Mouse (Mus musculus) heart, postnatal 25 days (tissue): Measurements from ENCODE around the gene Slc9a9. TPM values are rescaled to one million over a fixed set of nuclear protein-coding genes. Genes with fewer than 3 reads are reported as not detected.
"Not testable (repeated sequence)": the region's sequence is repeated elsewhere in the genome, so short reads cannot be mapped to it uniquely, and the experiment has no call there.

Experiments used
- DNase-seq: peaks from one replicate; pipeline ENCODE4 v3.0.0; 2022; ENCODE audit warnings: low spot score
- intact Hi-C: fragments of 180-260 bp; cut with DNase I; formaldehyde crosslinking; loops from one replicate; pipeline ENCODE4 v1.15.1; 2025
- total RNA-seq, 2 experiments: library from RNA; stranded (reverse); gene quantifications; 2 replicates each; pipeline ENCODE4 v1.2.3; 2021

Slc9a9 gene
- 1 to 10 TPM; 2.2 to 2.6 TPM for total RNA-seq

DNA sequence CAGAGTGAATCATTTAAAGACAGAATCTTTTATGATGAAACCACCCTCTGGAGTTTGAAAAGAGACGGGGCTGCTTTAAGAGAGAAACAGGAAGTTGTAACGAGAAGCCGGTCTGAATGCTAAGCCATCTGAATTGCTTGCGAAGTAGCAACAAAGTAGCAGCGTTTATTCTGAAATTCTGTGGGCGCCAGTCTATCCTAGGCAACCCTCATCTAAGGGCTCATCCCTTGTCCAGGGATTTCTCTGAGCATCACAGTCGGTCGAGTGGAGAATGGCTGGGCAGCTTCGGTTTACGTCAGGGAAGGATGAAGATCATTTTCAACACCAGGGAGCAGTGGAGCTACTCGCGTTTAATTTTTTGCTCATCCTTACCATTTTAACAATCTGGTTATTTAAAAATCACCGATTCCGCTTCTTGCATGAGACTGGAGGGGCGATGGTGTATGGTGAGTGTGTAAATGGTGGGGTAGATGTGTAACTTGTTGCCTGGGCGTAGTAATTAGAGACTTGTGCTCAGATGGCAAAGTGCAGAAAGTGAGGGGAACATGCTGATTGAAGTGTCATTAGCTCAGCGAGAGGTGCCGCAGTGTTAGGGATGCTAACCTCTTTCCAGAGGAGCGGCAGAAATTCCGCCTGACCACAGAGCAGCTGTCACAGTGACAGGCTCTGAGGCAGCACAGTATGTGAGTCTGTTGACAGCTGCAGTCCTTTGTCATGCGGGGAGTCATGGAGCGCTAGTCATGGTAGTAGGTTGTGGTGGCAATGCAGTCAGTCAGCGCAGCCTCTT lies at the start of gene Slc9a9:
Gene Slc9a9 (plus strand): TSS at position 119 of the 787 bp plus-strand sequence.
- no peak for DNase-seq

DNA sequence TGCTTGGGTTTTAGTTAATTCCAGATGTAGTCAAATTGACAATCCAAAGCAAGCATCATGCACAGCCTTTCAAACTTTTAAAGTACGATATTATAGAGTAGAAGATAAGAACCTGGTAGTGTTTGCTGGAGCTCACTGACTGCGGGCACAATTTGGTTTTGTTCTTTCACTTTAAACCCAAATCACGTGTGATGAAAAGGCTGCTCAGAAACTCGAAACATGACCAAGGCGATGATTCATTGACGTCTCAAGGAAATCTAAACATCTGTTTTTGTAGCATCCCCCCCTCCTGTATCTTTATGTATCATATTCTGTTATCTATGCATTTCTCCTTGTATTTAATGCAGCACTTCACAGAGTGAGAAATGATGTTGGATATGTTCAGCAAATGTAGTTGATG lies 49.4 kb upstream of the Slc9a9 start:
- intact Hi-C loops = no loop called here
- no peak for DNase-seq

More for the DNA sequence above, at the start of gene Slc9a9:
- intact Hi-C loops = no loop called here

DNA sequence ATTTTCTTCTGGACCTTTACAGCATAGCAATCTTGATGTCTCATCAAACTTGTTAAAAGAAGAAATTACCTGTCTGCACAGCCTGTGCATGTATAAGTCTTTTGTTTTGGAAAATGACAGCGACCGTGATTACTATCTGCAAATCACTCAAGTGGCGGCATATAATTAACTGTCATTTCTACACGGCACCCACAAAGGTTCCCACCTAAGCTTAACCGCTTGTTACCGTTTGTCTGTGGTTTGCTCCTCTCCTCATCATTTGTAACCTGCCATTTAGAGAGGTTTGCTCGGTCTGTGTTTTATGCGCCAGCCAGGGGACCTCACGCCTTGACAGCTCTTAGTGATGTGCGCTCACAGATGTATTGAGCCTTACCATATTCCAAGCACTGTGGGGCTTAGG lies 48.9 kb upstream of the Slc9a9 start:
- DNase-seq = no peak
- intact Hi-C loops = no loop called here

DNA sequence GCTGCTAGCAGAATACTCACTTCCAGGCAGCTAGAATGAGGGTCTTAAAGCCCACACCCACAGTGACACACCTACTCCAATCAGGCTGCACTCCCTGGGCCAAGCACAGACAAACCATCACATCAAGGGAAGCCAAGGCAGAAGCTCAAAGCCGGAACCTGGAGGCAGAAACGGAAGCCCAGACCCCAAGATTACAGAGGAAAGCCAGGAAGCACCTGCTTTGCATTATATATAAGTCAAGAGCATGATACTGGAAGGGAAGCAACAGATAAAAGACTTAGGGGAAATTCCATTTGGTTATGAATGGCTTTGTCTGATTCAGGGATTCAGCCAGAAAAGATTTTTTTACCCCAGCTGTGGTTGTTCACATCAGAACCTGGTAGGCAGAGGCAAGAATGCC lies 47.8 kb upstream of the Slc9a9 start:
- intact Hi-C loops = no loop called here
- no peak for DNase-seq

DNA sequence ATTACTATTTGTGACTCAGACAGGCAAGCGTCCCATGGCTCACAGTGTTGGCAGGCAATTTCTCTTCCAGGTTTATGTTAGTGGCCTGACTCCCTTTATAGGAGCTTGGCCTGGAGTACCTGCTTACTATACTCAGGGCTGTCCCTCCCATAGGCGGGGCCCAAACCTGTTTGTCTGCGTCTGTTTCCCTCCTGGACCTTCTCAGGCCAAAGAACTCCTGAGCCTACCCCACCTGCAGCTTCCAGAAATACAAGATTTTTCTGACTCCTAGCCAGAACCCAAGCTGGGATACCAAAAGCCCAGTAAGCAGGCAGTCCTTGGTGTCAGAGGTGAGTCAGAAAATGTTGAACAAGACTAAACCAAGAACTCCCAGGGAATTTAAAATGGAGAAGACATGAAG lies 43.0 kb upstream of the Slc9a9 start:
- DNase-seq = no peak
- intact Hi-C loops = no loop called here

DNA sequence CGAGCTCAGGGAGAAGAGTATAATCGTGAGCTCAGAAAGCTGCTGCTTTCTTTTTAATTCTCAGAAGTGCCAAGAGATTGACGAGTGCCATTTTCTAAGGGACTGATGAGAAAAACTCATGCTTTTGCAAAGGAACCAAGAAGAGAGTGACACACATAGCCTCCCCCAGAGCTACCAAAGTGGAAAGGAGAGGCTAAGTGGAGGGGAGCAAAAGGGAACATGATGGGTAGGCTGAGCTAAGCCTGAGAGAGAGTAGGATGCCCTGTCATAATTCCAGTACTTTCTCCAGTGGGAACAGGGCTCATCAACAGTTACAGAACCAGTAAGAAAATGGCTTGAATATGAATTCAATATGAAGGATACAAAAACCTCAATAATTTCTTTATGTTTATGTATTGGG lies 40.8 kb upstream of the Slc9a9 start:
- intact Hi-C loops = no loop called here
- no peak for DNase-seq

DNA sequence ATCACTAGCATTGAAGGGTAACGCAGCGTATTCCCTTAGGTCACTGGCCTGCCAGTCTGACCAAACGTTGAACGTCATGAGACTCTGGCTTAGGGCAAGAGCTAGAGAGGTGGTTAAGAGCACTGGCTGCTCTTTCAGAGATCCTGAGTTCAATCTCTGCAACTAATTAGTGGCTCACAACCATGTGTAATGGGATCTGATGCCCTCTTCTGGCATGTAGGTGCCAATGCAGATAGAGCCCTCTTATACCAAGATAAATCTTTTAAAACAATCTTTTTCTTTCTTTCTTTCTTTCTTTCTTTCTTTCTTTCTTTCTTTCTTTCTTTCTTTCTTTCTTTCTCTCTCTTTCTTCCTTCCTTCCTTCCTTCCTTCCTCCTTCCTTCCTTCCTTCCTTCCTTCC lies 35.4 kb upstream of the Slc9a9 start:
- intact Hi-C loops, DNase-seq: not testable (repeated sequence)

DNA sequence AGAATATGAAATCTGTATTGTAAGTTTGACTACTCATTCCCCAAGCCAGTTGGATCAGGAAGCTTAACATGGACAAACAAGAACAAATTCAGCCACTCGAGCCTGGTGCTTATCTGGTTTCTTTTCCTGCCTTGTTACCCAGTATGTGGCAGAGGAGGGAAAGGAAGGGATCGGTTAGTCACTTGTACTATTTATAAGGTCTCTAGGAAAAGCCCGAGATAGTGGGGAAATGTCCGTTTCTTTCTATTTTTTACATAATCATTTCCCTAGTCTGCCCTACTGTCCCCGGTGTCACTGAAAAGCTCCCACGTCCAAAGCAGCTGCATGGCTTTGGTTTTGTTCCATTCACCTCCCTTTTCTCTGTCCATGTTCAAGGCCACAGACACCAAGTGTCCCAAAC lies 24.1 kb upstream of the Slc9a9 start:
- DNase-seq = no peak
- intact Hi-C loops = no loop called here

DNA sequence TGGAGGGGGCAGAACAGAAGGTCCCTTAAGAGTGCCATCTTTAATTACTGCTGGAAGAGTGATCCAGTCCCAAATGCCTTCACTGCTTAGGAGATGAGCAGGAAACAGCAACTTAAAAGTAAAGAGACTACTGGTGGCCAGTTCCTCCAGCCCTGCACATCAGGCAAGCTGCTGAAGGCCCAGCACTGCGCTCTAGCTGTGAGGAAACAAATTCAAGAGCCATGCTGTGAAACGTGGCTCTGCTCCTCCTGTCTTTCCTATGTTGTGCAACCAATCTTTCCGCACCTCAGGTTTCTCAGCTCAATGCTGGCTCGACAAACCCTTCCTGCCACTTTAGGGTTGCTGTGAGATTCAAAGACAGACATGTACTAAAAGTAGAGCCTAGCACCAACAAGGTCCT lies 22.3 kb upstream of the Slc9a9 start:
- DNase-seq = no peak
- intact Hi-C loops = no loop called here

DNA sequence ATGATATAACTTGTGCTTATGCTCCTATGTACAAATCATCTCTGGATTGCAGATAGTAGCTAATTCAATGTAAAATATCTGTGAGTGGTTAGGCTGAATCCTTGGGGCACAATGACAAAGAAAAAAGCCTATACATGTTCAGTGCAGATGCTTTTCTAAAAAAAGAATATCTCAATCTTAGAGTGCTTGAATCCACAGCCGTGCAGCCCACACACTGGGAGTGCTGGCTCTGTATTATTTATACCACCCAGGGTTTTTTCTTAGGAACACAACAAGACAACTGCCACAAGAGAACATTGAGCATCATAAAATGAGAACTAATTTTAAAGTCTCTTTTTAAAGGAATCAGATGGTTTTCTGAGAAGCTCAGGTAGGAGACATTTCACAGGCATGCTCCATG lies 19.7 kb upstream of the Slc9a9 start:
- DNase-seq = no peak
- intact Hi-C loops = no loop called here

DNA sequence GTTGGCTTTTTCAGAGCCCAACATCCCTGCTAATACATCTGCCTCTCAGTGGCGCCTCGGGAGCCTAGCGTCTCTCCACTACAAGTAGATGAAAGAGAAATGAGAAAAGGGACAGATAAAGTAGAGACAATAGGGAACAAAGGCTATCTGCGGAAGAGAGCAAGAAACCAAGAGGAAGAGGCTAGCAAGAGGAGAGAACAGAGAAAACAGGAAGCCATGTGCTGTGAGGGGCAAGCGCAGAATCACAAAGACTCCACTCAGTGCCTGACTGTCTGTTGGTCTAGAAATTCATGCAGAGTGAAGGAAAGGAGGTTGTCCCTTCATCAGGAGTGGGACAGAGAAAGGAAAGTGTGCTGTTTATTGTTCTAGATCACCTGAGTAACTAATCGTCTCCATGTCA lies 16.5 kb upstream of the Slc9a9 start:
- no peak for DNase-seq
- intact Hi-C loops = no loop called here

DNA sequence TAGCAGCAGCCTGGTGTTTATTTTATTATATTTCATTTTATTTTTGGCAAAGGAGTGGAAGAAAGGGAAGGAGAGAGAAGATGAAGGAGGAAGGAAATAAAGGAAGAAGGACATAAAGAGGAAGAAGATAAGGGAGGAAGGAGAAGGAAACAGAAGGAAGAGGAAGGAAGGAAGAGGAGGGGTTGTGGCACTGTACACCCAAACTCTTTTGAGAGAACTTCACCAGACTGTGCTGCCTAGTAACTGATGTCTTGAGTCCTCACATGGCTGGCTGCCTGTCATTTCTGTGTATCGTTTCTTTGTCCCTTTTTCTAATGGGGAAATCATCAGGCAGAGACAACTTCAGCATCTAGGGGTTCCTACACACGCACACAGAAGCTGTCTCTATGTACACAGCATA lies 15.9 kb upstream of the Slc9a9 start:
- intact Hi-C loops = no loop called here
- no peak for DNase-seq

DNA sequence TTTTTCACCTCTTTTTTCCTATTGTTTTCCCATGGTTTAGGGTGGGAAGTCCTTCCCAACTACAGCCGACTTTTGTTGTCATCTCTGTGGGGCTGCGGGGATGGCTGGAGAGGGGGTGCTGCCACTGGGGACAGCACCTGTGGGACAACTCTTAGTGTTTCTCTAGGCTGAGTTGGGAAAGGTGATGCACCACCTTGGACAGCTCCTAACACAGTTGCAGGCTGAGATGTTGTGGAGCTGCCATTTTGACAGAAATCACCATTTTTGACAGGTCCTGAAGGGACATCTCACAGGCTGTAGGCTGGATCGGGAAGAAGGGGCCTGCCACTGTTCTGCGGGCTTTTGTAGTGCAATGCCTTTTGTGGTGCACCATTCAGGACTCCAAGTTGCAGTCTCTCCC lies 13.4 kb upstream of the Slc9a9 start:
- intact Hi-C loops = no loop called here

DNA sequence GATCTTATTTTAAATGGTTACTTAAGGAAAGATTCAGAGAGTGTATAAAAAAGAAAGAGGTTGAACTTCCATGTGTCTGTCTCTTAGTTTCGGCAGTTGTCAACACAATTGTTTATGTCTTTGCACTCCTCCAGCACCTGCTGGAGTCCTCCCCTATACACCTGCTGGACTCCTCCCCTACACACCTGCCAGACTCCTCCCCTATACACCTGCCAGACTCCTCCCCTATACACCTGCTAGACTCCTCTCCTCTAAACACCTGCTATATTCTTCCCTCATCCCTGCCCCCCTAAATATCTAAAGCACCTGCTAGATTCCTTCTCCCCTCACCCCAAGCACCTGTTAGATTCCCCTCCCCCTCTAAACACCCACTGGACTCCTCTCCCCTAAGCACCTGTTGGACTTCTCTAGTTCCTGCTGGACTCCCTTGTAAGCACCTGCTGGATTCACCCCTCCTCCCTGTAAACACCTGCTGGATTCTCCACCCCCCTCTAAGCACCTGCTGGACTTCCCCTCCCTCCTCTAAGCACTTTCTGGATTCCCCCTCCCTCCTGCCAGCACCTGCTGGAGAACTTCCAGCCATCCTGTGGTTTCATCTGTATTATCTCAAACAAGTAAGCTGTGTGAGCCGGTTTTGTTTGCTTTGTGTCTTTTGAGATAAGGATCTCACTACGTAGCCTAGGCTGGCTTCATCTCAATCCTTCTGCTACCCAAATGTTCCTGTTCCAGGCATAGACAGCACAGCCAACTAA lies 10.1 kb upstream of the Slc9a9 start:
- intact Hi-C loops = no loop called here
- DNase-seq = no peak

More for the DNA sequence above, 13.4 kb upstream of the Slc9a9 start:
- DNase-seq = no peak

DNA sequence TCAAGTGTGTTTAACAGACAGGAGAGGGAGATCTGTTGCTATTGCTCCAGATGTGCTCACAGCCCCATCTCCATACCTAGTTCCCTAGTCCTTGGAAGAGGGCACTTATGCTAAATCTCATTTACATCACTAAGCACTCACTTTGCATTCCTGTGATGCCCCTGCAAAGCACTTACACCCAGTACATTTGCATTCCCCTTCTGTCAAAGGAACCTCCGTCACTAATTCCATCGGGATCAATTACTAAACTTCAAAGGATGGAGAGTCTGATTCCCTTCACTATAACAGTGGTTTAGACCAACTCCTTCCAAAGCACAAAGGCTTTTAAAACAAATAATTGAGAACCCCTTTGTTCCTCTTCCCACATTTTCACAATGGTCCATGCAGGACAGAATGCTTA lies 7.9 kb upstream of the Slc9a9 start:
- intact Hi-C loops = no loop called here
- no peak for DNase-seq

DNA sequence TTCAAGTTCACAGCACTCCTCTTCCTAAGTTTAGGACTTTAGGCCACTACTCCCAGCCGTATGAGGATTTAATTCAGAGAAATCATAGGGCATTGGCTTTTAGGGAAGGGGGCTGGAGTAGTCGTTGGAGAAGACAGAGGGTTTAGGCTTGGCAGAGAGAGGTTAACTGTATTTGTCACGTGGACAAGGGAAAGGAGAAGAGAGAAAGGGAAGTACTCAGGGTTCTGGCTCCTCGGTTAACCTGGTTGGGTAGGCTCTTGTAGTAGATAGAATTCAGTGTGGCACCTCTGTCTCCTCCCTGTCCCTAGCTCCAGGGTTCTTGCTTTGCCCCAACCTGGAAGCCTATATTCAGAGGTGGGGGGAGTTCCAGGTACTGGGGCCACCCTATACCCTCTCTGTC lies 4.5 kb upstream of the Slc9a9 start:
- intact Hi-C loops = no loop called here
- DNase-seq = no peak

DNA sequence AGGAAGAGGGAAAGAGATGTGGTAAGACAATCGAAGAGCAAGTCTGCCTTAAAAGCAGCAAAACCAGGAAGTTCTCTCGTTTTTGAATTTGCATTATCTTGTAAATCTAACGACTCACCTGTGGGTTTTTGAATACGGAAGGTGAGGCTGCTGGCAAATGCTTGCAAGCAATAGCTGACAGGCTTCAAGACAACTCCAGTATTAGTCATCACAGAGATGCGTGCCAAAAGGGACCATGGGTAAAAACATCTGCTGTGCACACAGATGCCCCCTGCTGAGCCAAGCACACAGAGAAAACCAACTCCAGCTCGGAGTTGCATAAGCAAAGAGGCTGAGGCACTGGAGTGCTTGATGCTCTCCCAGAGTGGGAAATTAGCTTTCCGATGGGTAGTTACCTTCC lies 1.1 kb upstream of the Slc9a9 start:
- intact Hi-C loops = no loop called here
- DNase-seq = no peak

DNA sequence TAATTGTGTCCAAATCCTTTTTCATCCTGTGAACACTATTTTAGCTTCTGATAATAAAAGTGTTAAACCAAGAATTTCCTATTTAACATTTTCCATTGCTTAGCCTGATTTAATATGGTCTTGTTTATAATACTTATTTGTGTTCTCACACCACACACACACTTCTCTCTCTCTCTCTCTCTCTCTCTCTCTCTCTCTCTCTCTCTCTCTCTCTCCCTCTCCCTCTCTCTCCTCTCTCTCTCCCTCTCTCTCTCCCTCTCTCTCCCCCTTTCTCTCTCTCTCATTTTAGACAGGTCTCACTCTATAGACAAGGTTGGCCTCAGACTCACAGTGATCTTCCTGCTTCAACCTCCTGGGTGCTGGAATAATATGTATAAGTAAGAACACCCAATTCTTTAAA lies 995 bp downstream of the Slc9a9 start:
- no peak for DNase-seq
- intact Hi-C loops = no loop called here

DNA sequence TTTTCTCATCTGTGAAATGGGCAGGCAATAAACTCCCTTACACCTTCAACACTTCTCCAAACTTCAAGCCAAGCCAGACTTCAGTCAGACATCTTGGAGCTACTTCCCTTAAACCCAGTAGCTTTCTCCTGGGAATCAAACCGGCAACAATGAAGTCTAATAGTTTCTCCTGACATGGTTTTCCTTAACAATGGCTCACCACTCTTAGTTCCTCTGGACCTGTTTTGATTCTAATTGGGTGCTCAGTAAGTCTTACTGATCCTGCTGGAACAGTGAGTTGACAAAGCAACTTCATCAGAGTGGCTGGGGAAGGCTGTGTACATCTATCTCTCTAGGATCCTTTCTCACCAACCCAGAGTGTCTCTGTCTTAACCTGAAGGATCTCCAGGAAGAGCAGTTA lies 5.0 kb downstream of the Slc9a9 start:
- intact Hi-C loops = no loop called here
- DNase-seq = no peak

DNA sequence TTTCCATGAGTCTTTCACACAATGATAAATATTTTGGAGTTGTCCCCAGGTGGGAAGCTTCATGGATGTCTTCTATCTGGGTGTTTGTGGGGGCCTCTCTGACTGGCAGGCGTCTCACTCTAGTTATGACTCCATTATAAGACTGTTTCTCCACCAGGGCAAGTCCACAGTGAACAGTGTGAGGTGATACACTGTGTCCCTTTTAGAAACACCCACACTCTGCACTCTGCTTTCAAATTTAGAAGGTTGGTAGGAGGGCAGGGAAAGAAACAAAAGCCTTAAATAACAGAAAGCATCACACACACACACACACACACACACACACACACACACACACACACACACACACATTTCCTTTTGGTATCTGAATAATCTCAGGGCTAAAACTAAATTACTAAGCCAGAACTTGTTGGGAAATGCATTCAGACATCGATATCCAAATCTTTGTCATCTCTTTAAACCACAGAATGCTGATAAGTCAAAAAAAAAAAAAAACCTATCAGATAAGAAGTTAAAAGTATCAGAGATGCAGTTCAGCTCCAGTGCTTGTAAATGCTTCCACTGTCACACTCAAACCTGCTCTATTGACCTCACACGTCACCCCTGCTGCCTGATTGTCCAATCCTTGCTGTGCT lies 8.4 kb downstream of the Slc9a9 start:
- intact Hi-C loops = no loop called here
- DNase-seq = no peak

DNA sequence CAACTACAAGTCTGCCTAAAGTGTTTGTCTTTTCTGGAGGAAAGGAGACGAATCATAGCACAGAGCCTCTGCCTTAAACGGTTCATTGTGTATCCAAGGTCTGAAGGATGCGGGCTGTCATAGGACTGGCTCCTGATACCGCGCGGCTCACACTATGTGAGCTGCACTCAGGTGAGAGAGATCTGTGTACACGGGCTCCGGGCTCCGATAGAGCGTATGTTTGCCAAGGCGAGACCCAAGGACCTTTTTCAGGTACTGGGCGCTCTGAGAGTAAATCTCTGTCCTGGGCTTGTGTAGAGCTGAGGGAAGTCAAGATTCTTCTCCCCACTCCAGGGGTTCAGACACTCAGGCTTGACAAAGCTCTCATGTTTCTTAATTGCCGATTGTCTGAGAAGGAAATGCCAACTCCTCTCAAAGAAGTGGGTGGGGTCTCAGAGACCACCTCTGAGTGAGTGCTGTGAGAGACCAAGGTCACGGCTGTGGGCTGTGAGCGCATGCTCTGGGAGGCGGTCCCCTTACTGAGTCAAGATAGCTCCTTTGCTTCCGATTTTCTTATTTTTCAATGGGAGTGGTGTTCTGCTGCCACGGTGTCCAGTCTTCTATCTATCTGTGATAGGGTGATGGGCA lies 10.9 kb downstream of the Slc9a9 start:
- intact Hi-C loops = no loop called here
- no peak for DNase-seq
